Mouse (Mus musculus) heart, embryonic 15.5 days (tissue): ENCODE results near the gene Lyz2. TPM values are rescaled to one million over a fixed set of nuclear protein-coding genes. Genes with fewer than 3 reads are reported as not detected.
A peak's percentile ranks its signal among the peaks of the same experiment; 100 is the strongest.
"Not testable (repeated sequence)": the region's sequence is repeated elsewhere in the genome, so short reads cannot be mapped to it uniquely, and the experiment has no call there.

ENCODE experiments used
- ATAC-seq: fragments of 200-750 bp; cut with Nextera tagmentation; replicated peaks from 2 replicates; pipeline ENCODE4 v1.8.0; 2017; ENCODE audit warnings: low read depth, moderate TSS enrichment; ENCODE audit not compliant: insufficient number of reproducible peaks, insufficient read depth, low FRiP score
- H3K27ac ChIP-seq: fragments of 300-500 bp; sonication (generic); 2 replicates; pipeline ENCODE4 v1.5.1; 2015; ENCODE audit warnings: mild to moderate bottlenecking, inconsistent platforms
- H3K27me3 ChIP-seq: fragments of 300-500 bp; sonication (generic); 2 replicates; pipeline ENCODE4 v1.6.1; 2015; ENCODE audit warnings: inconsistent platforms
- H3K36me3 ChIP-seq: fragments of 300-500 bp; sonication (generic); 2 replicates; pipeline ENCODE4 v1.6.1; 2015; ENCODE audit warnings: mild to moderate bottlenecking, inconsistent platforms
- H3K4me1 ChIP-seq: fragments of 300-500 bp; sonication (generic); replicated peaks from 2 replicates; pipeline ENCODE4 v1.6.1; 2015; ENCODE audit warnings: inconsistent platforms
- H3K4me2 ChIP-seq: fragments of 300-500 bp; sonication (generic); 2 replicates; pipeline ENCODE4 v1.6.1; 2015; ENCODE audit warnings: inconsistent platforms, mild to moderate bottlenecking, moderate library complexity
- H3K4me3 ChIP-seq: fragments of 300-500 bp; sonication (generic); 2 replicates; pipeline ENCODE4 v1.5.1; 2015; ENCODE audit warnings: mild to moderate bottlenecking, inconsistent platforms
- H3K9ac ChIP-seq: fragments of 300-500 bp; sonication (generic); 2 replicates; pipeline ENCODE4 v1.6.1; 2015; ENCODE audit warnings: mild to moderate bottlenecking, inconsistent platforms
- H3K9me3 ChIP-seq: fragments of 300-500 bp; sonication (generic); replicated peaks from 2 replicates; pipeline ENCODE4 v1.6.1; 2016; ENCODE audit warnings: inconsistent platforms
- WGBS: fragments of 180-500 bp; shearing (Covaris S2); methylation state at CpG from one replicate; pipeline ENCODE4 v1.1.7; 2015; ENCODE audit warnings: mixed read lengths; 5-methylcytosine and 5-hydroxymethylcytosine counted together
- polyA plus RNA-seq: library from polyadenylated mRNA; unstranded; fragments of >200 nt; fragmentation: Nextera tagmentation; extraction: Ambion mirVana; gene quantifications from 2 replicates; pipeline ENCODE4 v1.2.1, GENCODE M21; 2015

Lyz2 gene
- polyA plus RNA-seq, 1 experiment from 2014 or later: 80.7 TPM

DNA sequence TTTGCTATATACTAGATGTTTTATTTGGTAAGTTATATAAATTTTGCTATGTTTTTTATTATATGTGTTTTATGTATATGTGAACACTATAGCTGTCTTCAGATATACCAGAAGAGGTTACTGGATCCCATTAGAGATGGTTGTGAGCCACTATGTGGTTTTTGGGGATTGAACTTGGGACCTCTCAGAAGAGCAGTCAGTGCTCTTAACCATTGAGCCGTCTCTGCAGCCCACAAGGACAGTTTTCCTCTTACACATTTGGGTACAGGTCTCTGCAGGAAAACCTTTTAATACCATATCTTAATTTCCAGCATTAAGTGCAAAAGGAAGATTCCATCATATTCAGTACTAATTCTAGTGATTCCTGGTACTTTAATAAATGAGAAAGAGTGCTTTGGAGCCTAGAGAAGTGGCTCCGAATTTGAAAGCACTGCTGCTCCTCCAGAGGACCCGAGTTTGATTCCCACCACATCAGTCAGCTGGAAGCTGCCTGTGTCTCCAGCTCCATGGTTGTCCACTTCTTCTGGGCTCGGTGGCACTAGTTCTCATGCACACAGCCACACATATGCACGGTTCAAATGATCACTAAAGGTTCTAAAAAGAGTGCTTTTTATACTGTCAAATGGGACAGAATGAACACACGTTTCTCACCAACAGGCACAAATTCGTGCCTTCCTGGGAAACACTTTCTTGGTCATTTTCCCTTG, 1.9 kb upstream of the Lyz2 start:
- Histone ChIP-seq H3K4me1 (peaks cover 13% of the 10 kb centered on the region), H3K9ac (no peak overlapping the region), H3K4me3 (no peak overlapping the region), H3K9me3 (no peaks in the 10 kb centered on the region), H3K27ac (no peak overlapping the region), H3K4me2 (no peak overlapping the region), H3K27me3 (no peaks in the 10 kb centered on the region; the same call in 1 of the 2 replicates), H3K36me3 (no peaks in the 10 kb centered on the region)
- ATAC-seq: no peak
- 81% methylated on average over 7 of the region's 7 CpGs for WGBS

DNA sequence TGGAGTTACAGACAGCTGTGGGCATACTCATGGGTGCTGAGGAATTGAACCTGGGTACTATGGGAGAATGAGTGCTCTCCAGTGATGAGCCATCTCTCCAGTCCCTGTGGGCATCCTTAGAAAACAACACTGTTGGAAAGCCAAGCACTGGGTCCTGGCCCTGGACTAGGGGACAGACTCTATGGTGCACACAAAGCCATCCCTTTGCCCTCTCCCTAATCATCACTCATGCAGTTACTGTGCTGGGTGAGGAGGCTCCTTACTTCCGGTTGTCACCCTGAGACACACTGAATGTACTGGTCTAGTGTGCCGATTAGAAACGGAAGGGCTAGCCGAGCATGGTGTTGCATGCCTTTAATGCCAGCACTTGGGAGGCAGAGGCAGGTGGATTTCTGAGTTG, 1.1 kb upstream of the Lyz2 start:
- not testable (repeated sequence) for H3K4me2 ChIP-seq, ATAC-seq, H3K9me3 ChIP-seq, H3K4me1 ChIP-seq, H3K4me3 ChIP-seq, H3K27me3 ChIP-seq, H3K27ac ChIP-seq, H3K9ac ChIP-seq, H3K36me3 ChIP-seq
- 74% methylated on average over 4 of the region's 4 CpGs for WGBS

DNA sequence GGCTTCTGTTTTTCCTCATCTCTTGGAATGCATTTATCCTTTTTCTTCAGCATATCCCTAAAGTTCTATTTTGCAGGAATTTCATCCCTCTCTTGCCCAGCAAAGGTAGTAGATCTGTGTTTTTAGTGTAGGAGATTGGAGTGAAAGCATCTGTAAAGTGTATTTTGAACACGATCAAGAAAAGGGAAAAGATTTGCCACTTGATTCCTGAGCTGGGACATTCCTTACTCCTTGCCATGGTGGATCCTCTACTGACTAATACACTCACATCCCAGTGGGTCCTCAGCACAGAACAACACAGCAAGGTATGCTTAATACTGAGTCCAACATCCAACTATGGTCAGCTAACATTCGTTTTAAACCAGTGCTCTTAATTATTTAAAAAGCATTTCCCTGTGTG, 430 bp upstream of the Lyz2 start:
- H3K4me3 ChIP-seq: no peak overlapping the region
- no peak overlapping the region for H3K4me2 ChIP-seq
- WGBS: 68% methylated on average over 2 of the region's 2 CpGs
- H3K27ac ChIP-seq: no peak overlapping the region
- H3K27me3 ChIP-seq: no peaks in the 10 kb centered on the region; the same call in 1 of the 2 replicates
- H3K9ac ChIP-seq: no peak overlapping the region
- no peaks in the 10 kb centered on the region for H3K36me3 ChIP-seq
- peaks cover 7% of the 10 kb centered on the region for H3K4me1 ChIP-seq
- no peak for ATAC-seq
- H3K9me3 ChIP-seq: no peaks in the 10 kb centered on the region

DNA sequence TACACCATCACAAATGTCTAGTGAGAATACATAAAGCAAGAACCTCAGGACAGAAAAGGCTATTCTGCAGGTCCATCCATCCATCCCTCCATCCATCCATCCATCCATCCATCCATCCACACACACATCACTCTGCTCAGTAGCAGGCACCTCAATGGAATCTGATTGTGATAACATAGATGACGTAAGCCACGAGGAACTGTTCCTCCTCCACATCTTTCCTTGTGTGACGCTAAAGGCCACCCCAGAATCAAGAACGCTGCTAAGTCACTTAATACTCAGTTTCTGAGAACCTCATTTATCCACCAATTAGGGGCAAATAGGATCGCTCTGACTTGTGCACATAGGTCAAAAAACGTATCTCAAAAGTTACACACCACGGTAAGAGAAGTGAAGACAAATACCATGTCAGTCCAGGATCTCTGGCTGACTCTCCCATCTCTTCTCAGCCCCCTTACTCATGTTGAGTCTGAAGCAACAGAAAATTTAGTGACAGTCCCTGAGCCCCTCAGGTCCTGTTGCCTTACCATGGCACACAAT, 670 bp downstream of the Lyz2 start:
- Histone ChIP-seq H3K4me3 (no peak overlapping the region), H3K27me3 (no peaks in the 10 kb centered on the region; the same call in 1 of the 2 replicates), H3K4me1 (peaks cover 7% of the 10 kb centered on the region), H3K9me3 (no peaks in the 10 kb centered on the region), H3K9ac (no peak overlapping the region), H3K4me2 (no peak overlapping the region), H3K27ac (no peak overlapping the region), H3K36me3 (no peaks in the 10 kb centered on the region)
- ATAC-seq: no peak
- 70% methylated on average over 7 of the region's 7 CpGs for WGBS

DNA sequence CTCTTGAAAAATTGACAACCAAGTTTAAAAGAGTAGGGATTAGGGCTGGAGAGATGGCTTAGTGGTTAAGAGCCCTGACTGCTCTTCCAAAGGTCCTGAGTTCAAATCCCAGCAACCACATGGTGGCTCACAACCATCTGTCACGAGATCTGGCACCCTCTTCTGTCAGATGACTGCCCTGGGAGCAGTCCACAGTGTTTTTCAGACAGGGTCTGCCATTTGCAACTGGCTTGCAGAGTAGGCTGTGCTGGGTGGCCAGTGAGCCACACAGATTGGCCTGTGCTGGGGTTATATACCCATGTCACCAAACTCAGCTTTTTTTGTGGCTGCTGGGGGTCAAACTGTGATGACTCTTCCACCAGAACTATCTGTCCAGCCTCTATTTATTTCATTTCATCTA, 2.1 kb downstream of the Lyz2 start:
- Histone ChIP-seq H3K36me3 (no peaks in the 10 kb centered on the region), H3K4me1 (peaks cover 5% of the 10 kb centered on the region), H3K27ac (no peak overlapping the region), H3K4me3 (no peak overlapping the region), H3K9me3 (no peaks in the 10 kb centered on the region), H3K27me3 (no peaks in the 10 kb centered on the region), H3K4me2 (no peak overlapping the region), H3K9ac (no peak overlapping the region)
- no peak for ATAC-seq
- WGBS: 76% methylated on average over 1 of the region's 1 CpGs

DNA sequence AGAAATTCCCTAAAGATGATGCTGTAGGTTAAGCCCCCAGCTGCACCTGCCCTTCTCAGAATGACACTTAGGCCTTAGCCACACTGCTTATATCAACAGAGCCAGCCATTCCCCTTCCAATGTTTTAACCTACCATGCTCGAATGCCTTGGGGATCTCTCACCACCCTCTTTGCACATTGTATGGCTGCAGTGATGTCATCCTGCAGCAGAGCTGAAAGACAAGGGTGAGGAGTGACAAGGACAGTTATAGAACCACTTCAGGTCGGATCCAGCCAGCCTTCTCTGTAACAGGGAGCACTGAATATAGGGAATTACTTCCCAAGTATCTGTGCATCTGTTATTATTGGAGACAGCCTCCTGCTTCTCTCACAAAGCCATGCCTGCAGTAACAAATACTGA, 3.6 kb downstream of the Lyz2 start:
- H3K4me3 ChIP-seq, H3K4me2 ChIP-seq, ATAC-seq, H3K36me3 ChIP-seq, H3K27me3 ChIP-seq, H3K4me1 ChIP-seq, H3K9ac ChIP-seq, H3K9me3 ChIP-seq: not testable (repeated sequence)
- 34% methylated on average over 2 of the region's 2 CpGs for whole genome bisulfite sequencing
- H3K27ac ChIP-seq: 0 out of 2 replicates have a peak overlapping the region, but pooled peaks have one; percentile 31

DNA sequence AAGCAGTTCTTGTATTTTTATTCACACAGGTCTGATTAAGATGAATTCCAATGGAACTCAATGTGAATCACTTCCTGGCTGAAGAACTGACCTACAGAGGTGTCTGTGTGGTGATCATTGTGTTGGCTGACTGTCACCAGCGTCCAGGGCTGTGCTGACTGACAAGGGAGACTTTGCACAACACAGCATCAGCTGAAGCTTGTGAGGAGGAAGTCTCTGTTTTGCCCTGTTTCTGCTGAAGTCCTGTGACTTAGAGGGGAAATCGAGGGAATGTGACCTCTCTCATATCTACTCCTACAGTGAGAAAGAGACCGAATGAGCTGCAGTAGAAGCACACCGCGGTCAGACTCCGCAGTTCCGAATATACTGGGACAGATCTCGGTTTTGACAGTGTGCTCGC, 4.3 kb downstream of the Lyz2 start:
- H3K36me3 ChIP-seq, H3K4me3 ChIP-seq, H3K9me3 ChIP-seq, H3K27me3 ChIP-seq, H3K4me2 ChIP-seq, ATAC-seq, H3K9ac ChIP-seq, H3K27ac ChIP-seq, H3K4me1 ChIP-seq: not testable (repeated sequence)
- 75% methylated on average over 9 of the region's 9 CpGs for WGBS

DNA sequence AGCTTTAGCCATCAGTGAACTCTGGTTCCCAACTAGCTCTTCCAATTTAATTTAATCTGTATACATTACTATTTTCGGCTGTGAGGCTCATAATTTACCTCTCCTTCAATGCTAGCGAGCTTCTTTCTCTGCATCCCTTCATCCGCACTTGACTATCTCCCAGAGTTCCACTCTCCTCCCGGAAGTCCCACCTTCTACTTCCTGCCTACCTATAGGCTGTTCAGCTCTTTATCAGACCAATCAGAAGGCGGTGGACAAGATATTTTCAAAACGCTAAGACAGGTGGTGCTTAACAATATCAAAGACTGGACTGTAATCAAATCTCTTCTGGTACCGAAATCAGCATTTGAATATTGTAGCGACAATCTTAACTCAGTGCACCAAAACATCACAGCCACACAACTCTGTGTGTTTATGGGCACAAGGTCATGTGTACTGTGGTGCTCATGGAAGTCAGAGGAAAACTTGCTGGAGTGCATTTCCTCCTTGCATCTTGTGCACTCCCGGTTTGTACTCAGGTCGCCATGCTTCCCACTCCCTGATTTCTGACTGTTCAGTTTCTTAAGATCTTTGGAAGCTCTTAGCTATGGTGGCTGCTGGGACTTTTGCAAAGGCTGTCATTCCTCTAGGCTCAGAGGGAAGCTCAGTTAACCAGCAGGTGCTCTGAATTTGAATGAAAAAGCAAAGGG, 6.3 kb downstream of the Lyz2 start:
- no peak overlapping the region for H3K27ac ChIP-seq
- no peak for ATAC-seq
- 76% methylated on average over 10 of the region's 10 CpGs for WGBS
- H3K9me3 ChIP-seq: no peaks in the 10 kb centered on the region
- H3K4me3 ChIP-seq: no peak overlapping the region
- no peaks in the 10 kb centered on the region for H3K36me3 ChIP-seq
- no peak overlapping the region for H3K4me2 ChIP-seq
- no peaks in the 10 kb centered on the region for H3K27me3 ChIP-seq
- no peaks in the 10 kb centered on the region for H3K4me1 ChIP-seq
- H3K9ac ChIP-seq: no peak overlapping the region

DNA sequence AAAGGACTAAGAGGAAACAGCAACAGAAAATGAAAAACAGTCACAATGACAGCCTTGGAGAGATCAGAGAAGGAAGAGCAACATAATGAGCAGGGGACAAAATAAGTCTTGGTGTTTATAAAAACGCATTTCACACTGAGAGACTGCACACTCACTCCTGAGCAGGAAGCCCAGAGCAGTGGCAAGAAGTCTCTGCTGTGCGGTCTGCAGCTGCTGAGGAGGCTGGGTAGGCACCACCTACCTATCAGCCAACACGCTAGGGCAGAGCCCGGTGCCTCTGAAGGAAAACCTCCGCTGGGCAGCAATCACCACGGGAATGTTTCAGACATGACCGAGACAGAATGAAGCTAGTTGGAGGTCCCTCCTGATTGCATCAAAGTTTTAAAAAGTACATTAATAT, 7.5 kb downstream of the Lyz2 start:
- WGBS: 76% methylated on average over 3 of the region's 7 CpGs

DNA sequence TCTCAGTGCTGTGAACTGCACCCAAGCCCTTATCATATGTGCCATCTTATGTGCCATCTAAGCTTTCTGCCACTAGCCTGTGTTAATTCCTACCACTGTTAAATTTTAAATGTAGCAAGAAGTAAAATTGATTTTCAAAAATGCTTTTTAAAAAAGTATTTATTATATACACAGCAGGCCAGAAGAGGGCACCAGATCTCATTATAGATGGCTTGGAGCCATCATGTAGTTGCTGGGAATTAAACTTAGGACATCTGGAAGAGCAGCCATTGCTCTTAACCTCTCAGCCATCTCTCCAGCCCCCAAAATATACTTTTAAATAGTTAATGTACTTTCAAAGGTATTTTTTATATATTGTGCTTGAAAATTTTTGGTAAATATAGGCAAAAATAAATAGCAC, 10.1 kb downstream of the Lyz2 start:
- Histone ChIP-seq H3K9ac (no peak overlapping the region), H3K4me1 (no peaks in the 10 kb centered on the region), H3K36me3 (no peaks in the 10 kb centered on the region), H3K9me3 (no peaks in the 10 kb centered on the region), H3K4me3 (no peak overlapping the region), H3K27ac (no peak overlapping the region), H3K4me2 (no peak overlapping the region), H3K27me3 (0 out of 2 replicates have a peak, but pooled peaks cover 3% of the 10 kb centered on the region)
- ATAC-seq: no peak

More for the DNA sequence above, 7.5 kb downstream of the Lyz2 start:
- not testable (repeated sequence) for H3K9me3 ChIP-seq, H3K4me1 ChIP-seq, H3K4me2 ChIP-seq, H3K27me3 ChIP-seq, ATAC-seq, H3K9ac ChIP-seq, H3K36me3 ChIP-seq, H3K27ac ChIP-seq, H3K4me3 ChIP-seq

DNA sequence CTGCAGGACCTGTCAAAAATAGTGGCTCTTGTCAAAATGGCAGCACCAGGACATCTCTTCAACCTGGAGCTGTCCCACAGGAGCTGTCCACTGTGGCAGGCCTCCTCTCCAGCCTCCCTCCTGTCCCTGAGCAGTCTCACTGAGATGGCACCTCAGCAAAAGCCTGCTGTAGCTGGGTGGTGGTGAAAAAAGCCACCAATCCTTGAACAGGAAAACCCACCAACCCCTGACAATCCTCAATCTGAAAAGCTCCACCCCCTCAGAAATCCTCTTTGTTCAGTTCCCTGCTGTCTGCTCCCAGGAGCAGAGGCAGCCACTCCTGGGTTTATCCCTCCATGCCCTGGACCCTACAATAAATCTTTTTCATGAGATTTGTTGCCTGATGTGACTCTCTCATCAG, 22.3 kb downstream of the Lyz2 start:
- no peak overlapping the region for H3K4me3 ChIP-seq
- no peak overlapping the region for H3K4me2 ChIP-seq
- no peak for ATAC-seq
- no peaks in the 10 kb centered on the region for H3K27me3 ChIP-seq
- H3K36me3 ChIP-seq: no peaks in the 10 kb centered on the region
- H3K4me1 ChIP-seq: no peaks in the 10 kb centered on the region
- H3K9ac ChIP-seq: no peak overlapping the region
- no peak overlapping the region for H3K27ac ChIP-seq
- H3K9me3 ChIP-seq: no peaks in the 10 kb centered on the region; the same call in 1 of the 2 replicates

DNA sequence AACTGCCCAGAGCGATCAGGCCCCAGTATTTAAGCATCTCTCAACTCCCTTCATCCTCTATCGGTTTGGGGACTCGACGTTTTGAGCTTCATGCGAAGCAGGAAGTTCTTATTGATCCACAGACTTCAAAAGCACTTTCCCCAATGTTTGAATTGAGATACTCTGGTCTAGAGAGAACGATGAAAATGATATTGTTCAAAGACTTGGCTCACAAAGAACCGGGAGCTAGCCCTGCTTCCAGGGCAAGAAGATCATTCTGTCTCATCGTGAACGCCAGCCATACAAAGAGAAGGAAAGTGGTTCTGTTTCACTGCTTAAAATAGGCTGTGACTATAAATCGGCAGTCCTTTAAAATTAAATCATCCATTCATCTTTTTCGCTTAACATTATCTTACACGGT, 43.5 kb downstream of the Lyz2 start, which contains the start of gene 9530003J23Rik:
TSS of gene 9530003J23Rik (minus strand) at position 101 of the 400 bp plus-strand sequence.
- no peaks in the 10 kb centered on the region; the same call in 1 of the 2 replicates for H3K4me1 ChIP-seq
- 87% methylated on average over 12 of the region's 12 CpGs for WGBS
- no peaks in the 10 kb centered on the region for H3K9me3 ChIP-seq
- no peaks in the 10 kb centered on the region for H3K36me3 ChIP-seq
- no peak within 1 kb of the TSS for H3K4me3 ChIP-seq
- no peak within 1 kb of the TSS for H3K4me2 ChIP-seq
- no peak within 1 kb of the TSS for H3K27ac ChIP-seq
- no peak within 1 kb of the TSS for H3K9ac ChIP-seq
- no peak for ATAC-seq
- H3K27me3 ChIP-seq: no peaks in the 10 kb centered on the region
